Mouse (Mus musculus) neural tube, embryonic 12.5 days (tissue): ENCODE measurements around the gene B3gnt8. TPM values are rescaled to one million over a fixed set of nuclear protein-coding genes. Genes with fewer than 3 reads are reported as not detected.
"Not testable (repeated sequence)": the region's sequence is repeated elsewhere in the genome, so short reads cannot be mapped to it uniquely, and the experiment has no call there.

Source experiments
- ATAC-seq: fragments of 200-750 bp; cut with Nextera tagmentation; 2 replicates; pipeline ENCODE4 v1.8.0; 2017; ENCODE audit warnings: low read depth, mild to moderate bottlenecking, moderate TSS enrichment, moderate library complexity; ENCODE audit not compliant: low FRiP score
- H3K27ac ChIP-seq: fragments of 300-500 bp; sonication (generic); 2 replicates; pipeline ENCODE4 v1.5.1; 2016
- H3K27me3 ChIP-seq: fragments of 300-500 bp; sonication (generic); replicated peaks from 2 replicates; pipeline ENCODE4 v1.6.1; 2016; ENCODE audit warnings: mild to moderate bottlenecking
- H3K36me3 ChIP-seq: fragments of 300-500 bp; sonication (generic); 2 replicates; pipeline ENCODE4 v1.6.1; 2016; ENCODE audit warnings: mild to moderate bottlenecking
- H3K4me1 ChIP-seq: fragments of 300-500 bp; sonication (generic); 2 replicates; pipeline ENCODE4 v1.6.1; 2016
- H3K4me2 ChIP-seq: fragments of 300-500 bp; sonication (generic); replicated peaks from 2 replicates; pipeline ENCODE4 v1.6.1; 2016; ENCODE audit warnings: mild to moderate bottlenecking
- H3K4me3 ChIP-seq: fragments of 300-500 bp; sonication (generic); 2 replicates; pipeline ENCODE4 v1.5.1; 2016
- H3K9ac ChIP-seq: fragments of 300-500 bp; sonication (generic); 2 replicates; pipeline ENCODE4 v1.6.1; 2016; ENCODE audit warnings: mild to moderate bottlenecking
- H3K9me3 ChIP-seq: fragments of 300-500 bp; sonication (generic); 2 replicates; pipeline ENCODE4 v1.6.1; 2016; ENCODE audit warnings: mild to moderate bottlenecking
- WGBS: fragments of 180-500 bp; shearing (Covaris S2); methylation state at CpG from one replicate; pipeline ENCODE4 v1.1.7; 2016; 5-methylcytosine and 5-hydroxymethylcytosine counted together
- polyA plus RNA-seq: library from polyadenylated mRNA; unstranded; fragments of >200 nt; fragmentation: Nextera tagmentation; extraction: Ambion mirVana; gene quantifications from 2 replicates; pipeline ENCODE4 v1.2.1, GENCODE M21; 2016

Gene B3gnt8
- polyA plus RNA-seq = 1.8 and 2.7 TPM in 2 replicates

DNA sequence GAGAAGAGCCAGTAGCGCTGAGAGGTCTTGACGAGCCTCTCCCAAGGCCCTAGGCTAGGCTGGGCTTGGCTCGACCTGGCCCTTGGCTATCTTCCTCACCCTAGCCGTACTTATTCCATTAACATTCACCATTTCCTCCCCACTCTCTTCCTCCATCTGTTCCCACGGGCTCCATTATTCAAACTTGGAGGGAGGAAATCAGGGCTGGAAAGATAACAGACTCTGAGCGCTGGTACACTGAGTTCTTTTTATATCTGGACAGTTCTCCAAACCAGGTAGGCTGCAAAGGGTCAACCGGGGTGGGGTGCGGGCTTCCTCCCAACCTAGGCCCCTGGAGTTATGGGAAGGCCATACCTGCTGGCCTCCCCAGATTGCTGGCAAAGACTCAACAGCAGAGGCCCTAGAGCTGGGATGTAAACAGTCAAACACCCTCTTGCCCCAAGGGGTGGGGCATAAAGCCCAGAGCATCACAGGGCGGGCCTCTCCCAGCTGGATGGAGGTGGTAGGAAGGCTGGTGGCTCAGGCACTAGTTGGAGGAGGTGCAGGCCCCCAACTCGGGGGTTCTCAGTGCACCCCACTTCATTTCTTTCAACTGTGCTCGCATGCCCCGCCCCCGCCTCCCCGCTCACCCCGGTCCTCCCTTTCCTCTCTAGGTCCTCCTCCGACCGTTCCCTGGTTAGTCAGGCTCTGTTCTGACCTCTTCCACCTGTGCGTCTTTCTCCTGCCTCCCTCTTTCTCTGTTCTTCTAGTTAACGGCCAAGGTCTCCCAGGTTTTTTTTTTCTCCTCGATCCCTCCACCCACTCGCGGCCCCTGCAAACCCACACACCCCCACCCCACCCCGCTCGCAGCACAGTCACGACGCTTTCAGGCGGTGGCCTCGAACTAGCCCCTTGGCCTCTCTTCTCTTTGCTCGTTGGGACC lies at the start of gene B3gnt8:
Gene B3gnt8 (plus strand): TSS at position 146 of the 922 bp plus-strand sequence.
- Histone ChIP-seq H3K27ac (no peak within 1 kb of the TSS), H3K4me1 (peaks cover 12% of the 10 kb centered on the region), H3K36me3 (peaks cover 50% of the 10 kb centered on the region), H3K4me3 (peak within 1 kb of the TSS; percentile 22; the same call in 1 of the 2 replicates), H3K9me3 (no peaks in the 10 kb centered on the region), H3K4me2 (peak within 1 kb of the TSS; percentile 57), H3K27me3 (peaks cover 21% of the 10 kb centered on the region), H3K9ac (peak within 1 kb of the TSS; percentile 21)
- ATAC-seq = peak; percentile 25; the same call in 1 of the 2 replicates
- whole genome bisulfite sequencing = 18% methylated on average over 29 of the region's 29 CpGs

DNA sequence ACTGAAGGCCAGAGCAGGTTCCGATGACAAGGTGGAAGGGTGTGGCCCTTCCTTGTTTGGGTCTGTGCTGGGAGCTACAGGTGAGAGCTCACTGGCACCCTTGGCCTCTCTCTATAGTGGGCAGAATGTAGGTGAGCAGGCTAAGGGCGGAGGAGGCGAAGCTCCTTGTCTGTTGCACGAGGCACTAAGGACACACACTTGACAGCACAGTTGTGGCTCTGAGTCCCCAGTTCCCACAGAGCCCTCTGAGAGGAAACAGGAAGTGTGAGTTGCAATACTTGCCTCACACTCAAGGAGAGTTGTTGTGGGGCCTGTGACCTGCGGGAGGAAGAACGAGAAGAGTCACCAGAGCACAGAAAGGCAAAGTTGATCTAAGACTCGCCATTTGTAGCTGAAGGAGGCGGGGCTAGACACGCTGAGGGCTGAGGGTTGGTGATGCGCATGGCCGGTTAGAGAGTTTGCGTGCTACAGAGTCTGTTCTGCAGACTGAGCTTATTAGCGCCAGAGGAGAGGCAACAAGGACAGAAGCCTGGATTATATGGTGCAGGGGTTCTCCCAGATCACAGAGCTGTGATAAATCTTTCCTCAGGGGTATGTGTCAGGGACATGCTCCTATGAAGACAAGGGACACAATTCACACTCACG lies 49.5 kb upstream of the B3gnt8 start:
- not testable (repeated sequence) for H3K9me3 ChIP-seq, H3K4me3 ChIP-seq, ATAC-seq, H3K4me2 ChIP-seq, H3K27me3 ChIP-seq, H3K9ac ChIP-seq, H3K36me3 ChIP-seq, H3K4me1 ChIP-seq, H3K27ac ChIP-seq
- WGBS = 76% methylated on average over 14 of the region's 14 CpGs

DNA sequence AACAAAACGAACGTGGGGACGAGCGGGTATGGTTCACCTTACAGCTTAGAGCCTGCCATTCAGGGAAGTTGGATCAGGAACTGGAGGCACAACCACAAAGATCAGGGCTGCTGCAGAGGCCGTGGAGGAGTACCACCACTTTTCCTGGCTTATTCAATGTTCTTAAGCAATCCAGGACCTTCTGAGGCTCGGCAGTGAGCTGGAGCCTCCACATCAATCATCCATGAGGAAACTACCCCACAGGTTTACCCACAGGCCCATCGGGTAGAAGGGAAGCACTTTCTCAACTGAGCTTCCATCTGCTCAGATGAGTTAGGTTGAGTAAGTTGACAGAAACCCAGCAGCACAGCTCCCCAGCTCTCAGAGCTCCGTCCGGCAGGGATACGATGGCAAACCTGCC lies 47.0 kb upstream of the B3gnt8 start:
- no peaks in the 10 kb centered on the region for H3K27me3 ChIP-seq
- H3K36me3 ChIP-seq = no peaks in the 10 kb centered on the region
- H3K4me2 ChIP-seq = no peak overlapping the region
- H3K9ac ChIP-seq = no peak overlapping the region
- 89% methylated on average over 10 of the region's 10 CpGs for WGBS
- H3K9me3 ChIP-seq = no peaks in the 10 kb centered on the region
- H3K4me1 ChIP-seq = no peaks in the 10 kb centered on the region
- ATAC-seq = no peak
- H3K27ac ChIP-seq = no peak overlapping the region
- H3K4me3 ChIP-seq = no peak overlapping the region

DNA sequence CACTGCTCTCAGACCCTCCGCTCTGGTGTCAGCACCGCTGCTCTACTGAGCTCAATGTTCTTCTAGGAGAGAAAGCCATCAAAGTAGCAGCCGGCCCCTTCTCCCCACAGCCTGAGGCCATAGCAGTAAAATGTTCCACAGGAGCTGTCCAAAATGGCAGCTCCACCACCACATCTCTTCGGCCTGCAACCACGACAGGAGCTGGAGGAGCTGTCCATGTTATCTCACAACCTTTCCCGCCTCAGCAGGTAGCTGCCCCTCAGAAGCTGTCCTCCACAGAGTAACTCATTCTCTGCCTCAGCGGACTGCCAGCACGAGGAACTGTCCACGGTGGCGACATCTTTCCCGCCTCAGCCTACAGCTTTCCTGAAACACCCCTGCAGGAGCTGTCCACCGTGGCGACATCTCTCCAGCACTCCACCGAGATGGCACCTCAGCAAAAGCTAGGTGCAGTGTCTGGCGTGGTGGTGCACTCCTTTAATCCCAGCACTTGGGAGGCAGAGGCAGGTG lies 44.1 kb upstream of the B3gnt8 start:
- Histone ChIP-seq H3K4me1 (no peaks in the 10 kb centered on the region), H3K4me2 (no peak overlapping the region), H3K9me3 (no peaks in the 10 kb centered on the region), H3K27ac (no peak overlapping the region), H3K36me3 (no peaks in the 10 kb centered on the region), H3K4me3 (no peak overlapping the region), H3K27me3 (no peaks in the 10 kb centered on the region), H3K9ac (no peak overlapping the region)
- no peak for ATAC-seq
- WGBS = 88% methylated on average over 15 of the region's 15 CpGs

DNA sequence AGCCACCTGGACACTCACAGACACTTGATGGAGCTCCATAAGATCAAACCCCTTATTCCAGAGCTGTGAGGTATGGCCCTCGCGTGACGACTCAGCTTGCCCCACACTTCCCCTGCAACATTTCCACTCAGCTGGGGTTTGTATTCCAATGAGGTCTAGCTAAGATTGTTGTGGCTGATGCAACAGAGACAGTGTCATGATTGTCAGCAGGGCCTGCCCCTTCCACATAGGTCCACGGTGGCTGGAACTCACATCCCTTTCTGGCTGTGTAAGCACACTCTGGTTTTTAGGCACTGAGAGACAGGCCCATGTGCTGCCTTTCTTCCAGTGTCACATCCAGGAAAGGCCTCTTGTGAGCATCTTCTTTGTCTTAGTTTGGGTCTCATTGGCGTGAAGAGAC lies 41.8 kb upstream of the B3gnt8 start:
- Histone ChIP-seq H3K4me2 (no peak overlapping the region), H3K4me1 (no peaks in the 10 kb centered on the region), H3K27me3 (no peaks in the 10 kb centered on the region), H3K9ac (no peak overlapping the region), H3K4me3 (no peak overlapping the region), H3K9me3 (no peaks in the 10 kb centered on the region), H3K36me3 (no peaks in the 10 kb centered on the region), H3K27ac (no peak overlapping the region)
- no peak for ATAC-seq
- WGBS = 83% methylated on average over 5 of the region's 5 CpGs

DNA sequence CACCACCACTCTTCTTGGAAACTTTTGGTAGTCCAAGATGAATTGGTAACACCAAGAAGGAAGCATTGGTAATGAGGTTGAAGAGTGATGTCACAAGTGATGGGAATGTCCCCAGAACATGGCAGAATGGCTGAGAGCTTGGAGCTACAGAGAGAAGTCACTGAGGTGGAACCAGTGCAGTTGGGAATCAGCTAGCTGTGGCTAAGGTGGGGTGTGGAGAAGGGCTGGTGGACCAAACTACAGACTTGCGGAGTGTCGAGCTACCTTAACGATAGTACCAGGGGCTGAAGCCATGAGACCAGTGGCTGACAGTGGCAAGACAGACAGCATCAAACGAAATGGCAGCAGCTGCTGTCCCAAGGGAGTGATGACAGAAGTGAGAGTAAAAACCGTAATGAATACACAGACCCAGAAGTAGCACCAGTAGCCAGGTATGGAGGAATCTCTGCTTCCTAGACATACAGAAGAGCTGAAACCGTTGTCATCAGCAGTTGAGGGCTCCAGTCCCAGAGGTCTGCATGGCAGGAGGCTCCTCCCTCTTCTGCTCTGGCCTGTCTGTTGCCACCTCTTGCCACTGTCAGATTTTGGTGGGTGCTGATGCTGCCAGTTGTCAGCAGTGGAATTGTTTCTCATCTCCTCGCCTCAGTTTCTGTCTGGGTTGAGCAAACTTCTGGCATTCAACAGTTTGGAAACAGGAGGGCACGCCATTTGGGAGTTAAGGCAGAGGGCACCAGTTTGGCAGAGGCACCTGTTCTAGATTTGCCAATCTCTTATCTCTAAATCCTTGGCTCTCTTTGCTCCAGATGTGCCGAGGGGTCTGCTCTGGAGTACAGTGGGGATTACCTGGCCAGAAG lies 40.9 kb upstream of the B3gnt8 start:
- 83% methylated on average over 9 of the region's 9 CpGs for WGBS
- H3K4me1 ChIP-seq = no peaks in the 10 kb centered on the region

DNA sequence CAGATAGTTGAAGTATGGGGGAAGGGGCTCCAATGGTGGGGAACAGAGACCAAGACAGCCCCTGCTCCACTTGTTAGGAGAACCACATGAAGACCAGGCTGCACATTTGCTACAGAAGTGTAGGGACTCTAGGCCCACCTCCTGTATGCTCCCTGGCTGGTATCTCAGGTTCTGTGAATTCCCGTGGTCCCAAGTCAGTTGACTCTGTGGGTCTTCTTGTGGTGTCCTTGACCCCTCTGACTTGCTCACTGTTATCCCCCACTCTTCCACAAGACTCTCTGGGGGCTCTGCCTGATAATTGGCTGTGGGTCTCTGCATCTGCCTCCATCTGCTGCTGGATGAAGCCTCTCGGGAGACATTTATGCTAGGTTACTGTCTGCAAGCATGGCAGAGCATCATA lies 35.2 kb upstream of the B3gnt8 start:
- H3K4me2 ChIP-seq = no peak overlapping the region
- 77% methylated on average over 2 of the region's 2 CpGs for WGBS
- no peak for ATAC-seq
- no peak overlapping the region for H3K27ac ChIP-seq
- H3K9me3 ChIP-seq = no peaks in the 10 kb centered on the region
- H3K36me3 ChIP-seq = no peaks in the 10 kb centered on the region
- H3K9ac ChIP-seq = no peak overlapping the region
- no peaks in the 10 kb centered on the region for H3K4me1 ChIP-seq
- H3K4me3 ChIP-seq = no peak overlapping the region
- H3K27me3 ChIP-seq = no peaks in the 10 kb centered on the region

More for the DNA sequence above, 40.9 kb upstream of the B3gnt8 start:
- Histone ChIP-seq H3K9ac (no peak overlapping the region), H3K9me3 (no peaks in the 10 kb centered on the region), H3K4me2 (no peak overlapping the region), H3K27ac (no peak overlapping the region), H3K27me3 (no peaks in the 10 kb centered on the region), H3K4me3 (no peak overlapping the region), H3K36me3 (no peaks in the 10 kb centered on the region)
- ATAC-seq = no peak

DNA sequence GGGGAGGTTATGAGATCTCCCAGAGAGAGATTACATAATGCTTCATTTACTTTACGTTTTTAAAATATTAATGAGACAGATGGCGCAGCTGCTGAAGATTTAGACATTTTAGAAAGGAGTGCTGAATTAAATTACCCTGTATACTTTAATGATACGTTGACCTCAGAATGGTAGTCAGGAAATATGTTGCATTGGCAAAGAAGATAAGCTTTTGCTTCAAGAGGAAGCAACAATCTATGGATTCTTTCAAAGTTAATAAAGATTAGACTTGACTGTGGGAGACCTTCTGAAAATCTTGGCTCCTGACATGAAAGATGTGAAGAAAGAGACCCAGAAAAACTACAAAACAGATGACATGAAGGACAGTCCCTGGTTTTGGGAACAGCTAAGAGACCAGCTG lies 32.6 kb upstream of the B3gnt8 start:
- 76% methylated on average over 3 of the region's 3 CpGs for WGBS

DNA sequence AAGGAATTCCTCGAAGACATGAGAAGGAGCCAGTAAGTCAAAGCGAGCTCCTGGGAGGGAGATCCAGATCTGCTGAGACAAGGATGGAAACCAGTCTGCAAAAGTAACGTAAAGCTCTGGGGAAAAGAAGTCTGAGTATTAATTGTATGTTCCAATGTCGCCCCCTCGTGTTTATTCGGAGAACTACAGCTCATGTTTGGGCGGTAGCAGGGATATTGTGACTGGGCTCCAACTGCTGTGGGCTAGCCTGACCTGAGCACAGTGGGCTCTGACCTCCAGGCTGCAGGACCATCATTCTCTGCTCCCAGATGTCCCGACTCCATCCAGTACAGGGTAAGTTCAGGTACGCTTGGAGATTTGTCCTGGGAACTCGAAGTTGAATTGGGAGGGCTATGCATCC lies 26.8 kb upstream of the B3gnt8 start:
- H3K4me1 ChIP-seq = no peaks in the 10 kb centered on the region
- no peaks in the 10 kb centered on the region for H3K27me3 ChIP-seq
- H3K4me2 ChIP-seq = no peak overlapping the region
- no peaks in the 10 kb centered on the region for H3K36me3 ChIP-seq
- H3K4me3 ChIP-seq = no peak overlapping the region
- WGBS = 14% methylated on average over 10 of the region's 10 CpGs
- H3K9ac ChIP-seq = no peak overlapping the region
- peak; percentile 44; the same call in 1 of the 2 replicates for ATAC-seq
- no peaks in the 10 kb centered on the region for H3K9me3 ChIP-seq
- H3K27ac ChIP-seq = no peak overlapping the region

More for the DNA sequence above, 32.6 kb upstream of the B3gnt8 start:
- ATAC-seq = no peak
- H3K36me3 ChIP-seq = no peaks in the 10 kb centered on the region
- H3K9me3 ChIP-seq = no peaks in the 10 kb centered on the region
- H3K4me3 ChIP-seq = no peak overlapping the region
- no peak overlapping the region for H3K9ac ChIP-seq
- H3K4me2 ChIP-seq = no peak overlapping the region
- no peaks in the 10 kb centered on the region for H3K4me1 ChIP-seq
- H3K27me3 ChIP-seq = no peaks in the 10 kb centered on the region
- no peak overlapping the region for H3K27ac ChIP-seq

DNA sequence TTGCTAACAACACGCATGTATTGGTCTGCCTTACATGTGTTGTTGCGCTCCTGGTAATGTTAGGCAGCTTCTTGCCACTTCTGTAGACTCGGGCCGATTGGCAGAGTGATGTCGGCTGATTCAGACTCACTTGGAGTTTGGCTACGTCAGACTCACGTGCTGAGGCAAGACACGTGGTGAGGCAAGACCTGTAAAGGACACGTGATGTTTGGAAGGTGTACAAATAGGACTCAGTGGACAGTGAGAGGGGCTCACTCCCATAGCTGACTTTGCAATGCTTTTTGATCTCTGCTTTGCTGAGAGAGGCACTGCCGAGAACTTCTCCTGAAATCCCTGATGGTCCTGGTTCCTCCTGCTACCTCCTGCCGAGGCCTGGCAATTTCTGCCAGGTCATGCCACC lies 25.8 kb upstream of the B3gnt8 start:
- no peak for ATAC-seq
- Histone ChIP-seq H3K4me3 (no peak overlapping the region), H3K36me3 (no peaks in the 10 kb centered on the region), H3K27me3 (no peaks in the 10 kb centered on the region), H3K27ac (no peak overlapping the region), H3K9me3 (no peaks in the 10 kb centered on the region), H3K4me2 (no peak overlapping the region), H3K4me1 (no peaks in the 10 kb centered on the region), H3K9ac (no peak overlapping the region)
- 87% methylated on average over 11 of the region's 11 CpGs for WGBS

DNA sequence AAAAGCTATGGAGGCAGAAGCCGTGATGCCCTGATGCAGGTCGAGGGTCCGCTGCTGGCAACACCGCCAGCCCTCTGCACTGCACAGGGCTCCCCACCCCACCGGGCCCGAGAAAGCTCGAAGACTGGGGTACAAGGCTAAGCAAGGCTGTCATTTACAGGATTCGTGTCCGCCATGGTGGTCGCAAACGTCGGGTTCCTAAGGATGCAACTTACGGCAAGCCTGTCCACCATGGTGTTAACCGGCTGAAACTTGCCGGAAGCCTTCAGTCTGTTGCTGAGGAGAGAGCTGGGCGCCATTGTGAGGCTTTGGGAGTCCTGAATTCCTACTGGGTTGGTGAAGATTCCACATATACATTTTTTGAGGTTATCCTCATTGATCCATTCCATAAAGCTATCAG lies 25.1 kb upstream of the B3gnt8 start:
- ATAC-seq = no peak
- H3K9ac ChIP-seq = no peak overlapping the region

DNA sequence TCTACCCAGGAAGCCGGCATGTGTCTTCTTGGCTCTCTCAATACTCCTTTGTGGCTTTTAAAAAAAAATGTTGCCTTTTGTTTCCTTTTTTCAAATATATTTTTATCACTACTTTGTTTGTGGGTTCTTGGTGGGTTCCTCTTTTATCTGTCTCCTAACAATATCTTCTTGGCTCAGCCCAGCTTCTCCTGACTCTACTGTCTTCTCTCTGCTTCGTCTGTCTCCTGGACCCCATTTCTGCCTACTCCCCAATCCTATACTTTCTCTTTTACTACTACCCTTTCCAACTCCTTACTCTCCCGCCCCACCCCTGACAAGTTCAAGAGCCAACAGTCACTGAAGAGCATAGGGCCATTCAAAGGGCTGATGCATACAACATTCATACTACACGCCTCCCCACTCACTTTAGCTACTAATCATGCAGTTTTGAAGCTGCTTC lies 19.8 kb upstream of the B3gnt8 start:
- H3K27me3 ChIP-seq = no peaks in the 10 kb centered on the region
- H3K9ac ChIP-seq = no peak overlapping the region
- no peaks in the 10 kb centered on the region for H3K9me3 ChIP-seq
- H3K4me1 ChIP-seq = no peaks in the 10 kb centered on the region
- ATAC-seq = no peak
- H3K4me3 ChIP-seq = no peak overlapping the region
- H3K4me2 ChIP-seq = no peak overlapping the region
- 85% methylated on average over 4 of the region's 4 CpGs for WGBS
- H3K36me3 ChIP-seq = no peaks in the 10 kb centered on the region
- H3K27ac ChIP-seq = no peak overlapping the region

More for the DNA sequence above, 25.1 kb upstream of the B3gnt8 start:
- Histone ChIP-seq H3K36me3 (no peaks in the 10 kb centered on the region), H3K4me3 (no peak overlapping the region), H3K27me3 (no peaks in the 10 kb centered on the region), H3K27ac (no peak overlapping the region), H3K9me3 (no peaks in the 10 kb centered on the region), H3K4me1 (no peaks in the 10 kb centered on the region), H3K4me2 (no peak overlapping the region)
- 88% methylated on average over 16 of the region's 16 CpGs for WGBS
